7 mouse cellular contexts compared by ENCODE assay signal in genomic region chr11:97987551-97988526, GRCm38 (mm10). TPM values are rescaled to one million over a fixed set of nuclear protein-coding genes. Genes with fewer than 3 reads are reported as not detected.
DNase-seq lines count a peak whose midpoint lies in the region; ATAC-seq lines count a peak whose summit lies in the region.

No protein-coding gene starts in this region.

- peaks cover 25% of the 10 kb centered on the region for H3K27me3 ChIP-seq in embryonic facial prominence, embryonic 11.5 days (ENCODE audit: control insufficient read depth, insufficient read depth, low read length)
- peaks cover 27% of the 10 kb centered on the region for H3K27me3 ChIP-seq in limb, embryonic 11.5 days (ENCODE audit: control insufficient read depth, insufficient read depth, low read length)
- H3K27me3 ChIP-seq in midbrain, embryonic 14.5 days (ENCODE audit: control insufficient read depth, insufficient read depth, low read length) = peaks cover 27% of the 10 kb centered on the region

- peak overlapping the region; percentile 63 for H3K27ac ChIP-seq in embryonic facial prominence, embryonic 11.5 days (replicated peaks; ENCODE audit: low read depth, low read length)
- H3K27ac ChIP-seq in limb, embryonic 11.5 days (replicated peaks; ENCODE audit: low read depth, low read length) = peak overlapping the region; percentile 52; the same call in 1 of the 2 replicates
- peak overlapping the region; percentile 82 for H3K27ac ChIP-seq in midbrain, embryonic 14.5 days (replicated peaks; ENCODE audit: low read depth, low read length)

- peak overlapping the region; percentile 60 for H3K4me2 ChIP-seq in embryonic facial prominence, embryonic 11.5 days (ENCODE audit: low read depth, low read length)
- H3K4me2 ChIP-seq in limb, embryonic 11.5 days (ENCODE audit: low read depth, severe bottlenecking) = peak overlapping the region; percentile 68
- peak overlapping the region; percentile 66 for H3K4me2 ChIP-seq in midbrain, embryonic 14.5 days (ENCODE audit: low read length)

- no peaks in the 10 kb centered on the region for H3K36me3 ChIP-seq in embryonic facial prominence, embryonic 11.5 days (replicated peaks; ENCODE audit: control insufficient read depth, insufficient read depth, low read depth, low read length)
- H3K36me3 ChIP-seq in limb, embryonic 11.5 days (ENCODE audit: control insufficient read depth, insufficient read depth, low read length) = no peaks in the 10 kb centered on the region
- no peaks in the 10 kb centered on the region for H3K36me3 ChIP-seq in midbrain, embryonic 14.5 days (ENCODE audit: control insufficient read depth, insufficient read depth, low read length)

- DNase-seq in adrenal gland, postnatal 14 days = peak; percentile 97
- DNase-seq in embryonic facial prominence, embryonic 11.5 days (ENCODE audit: low spot score) = peak; percentile 97
- peak; percentile 99 for DNase-seq in heart, adult 11 months
- peak; percentile 98 for DNase-seq in kidney, adult 18-20 months
- peak; percentile 98 for DNase-seq in limb, embryonic 11.5 days (ENCODE audit: low spot score)
- DNase-seq in midbrain, embryonic 14.5 days = peak; percentile 95
- DNase-seq in spleen, adult 18-20 months = peak; percentile 89 to 95

- H3K9me3 ChIP-seq in embryonic facial prominence, embryonic 11.5 days (replicated peaks; ENCODE audit: control insufficient read depth, low read length) = no peaks in the 10 kb centered on the region
- H3K9me3 ChIP-seq in limb, embryonic 11.5 days (ENCODE audit: control insufficient read depth, low read length) = no peaks in the 10 kb centered on the region
- no peaks in the 10 kb centered on the region for H3K9me3 ChIP-seq in midbrain, embryonic 14.5 days (ENCODE audit: control insufficient read depth, low read length)

- peak overlapping the region; percentile 76 for H3K9ac ChIP-seq in embryonic facial prominence, embryonic 11.5 days (replicated peaks; ENCODE audit: low read length)
- peak overlapping the region; percentile 71 for H3K9ac ChIP-seq in limb, embryonic 11.5 days (ENCODE audit: low read length)
- peak overlapping the region; percentile 73 for H3K9ac ChIP-seq in midbrain, embryonic 14.5 days (replicated peaks; ENCODE audit: low read length)

- peak overlapping the region; percentile 75 for H3K4me3 ChIP-seq in embryonic facial prominence, embryonic 11.5 days (ENCODE audit: low read depth, low read length)
- H3K4me3 ChIP-seq in limb, embryonic 11.5 days (ENCODE audit: low read depth, low read length) = peak overlapping the region; percentile 92
- peak overlapping the region; percentile 75 for H3K4me3 ChIP-seq in midbrain, embryonic 14.5 days (replicated peaks; ENCODE audit: low read depth, low read length)

- peak; percentile 75 for ATAC-seq in embryonic facial prominence, embryonic 11.5 days (replicated peaks; ENCODE audit: insufficient number of reproducible peaks, low FRiP score, low TSS enrichment, low read depth)
- ATAC-seq in limb, embryonic 11.5 days (ENCODE audit: insufficient number of reproducible peaks, low FRiP score, low TSS enrichment, low read depth) = peak; percentile 77
- ATAC-seq in midbrain, embryonic 14.5 days (ENCODE audit: low FRiP score, low TSS enrichment) = peak; percentile 74

- H3K4me1 ChIP-seq in embryonic facial prominence, embryonic 11.5 days (ENCODE audit: control insufficient read depth, insufficient read depth, low read length) = no peaks in the 10 kb centered on the region
- peaks cover 16% of the 10 kb centered on the region for H3K4me1 ChIP-seq in limb, embryonic 11.5 days (ENCODE audit: control insufficient read depth, insufficient read depth, low read length)
- peaks cover 7% of the 10 kb centered on the region; the same call in 1 of the 2 replicates for H3K4me1 ChIP-seq in midbrain, embryonic 14.5 days (ENCODE audit: control insufficient read depth, insufficient read depth, low read length)

- 0% methylated on average over 42 of the region's 42 CpGs for WGBS in embryonic facial prominence, embryonic 11.5 days
- under 1% methylated on average over 42 of the region's 42 CpGs for WGBS in limb, embryonic 11.5 days
- WGBS in midbrain, embryonic 14.5 days = under 1% methylated on average over 42 of the region's 42 CpGs

RNA-seq across cellular contexts. Expression of gene Plxdc1, which starts 1.6 kb away (rescaled TPM):
- 4.3 and 4.8 TPM in 2 replicates for total RNA-seq in adrenal gland, postnatal 14 days (2021)
- polyA plus RNA-seq in embryonic facial prominence, embryonic 11.5 days (2014; fragmentation: Nextera tagmentation; extraction: Ambion mirVana) = 0.11 and 0.17 TPM in 2 replicates
- polyA plus RNA-seq in limb, embryonic 11.5 days (2014; fragmentation: Nextera tagmentation; extraction: Ambion mirVana) = 0.15 TPM in 1 of 2 replicates, not detected in the other
- 0.96 and 1.2 TPM in 2 replicates for polyA plus RNA-seq in midbrain, embryonic 14.5 days (2014; fragmentation: Nextera tagmentation; extraction: Ambion mirVana)

RNA-seq across cellular contexts. Expression of gene Arl5c, which starts 8.1 kb away (rescaled TPM):
- 1.1 and 4.4 TPM in 2 replicates for total RNA-seq in adrenal gland, postnatal 14 days (2021)
- polyA plus RNA-seq in embryonic facial prominence, embryonic 11.5 days (2014; fragmentation: Nextera tagmentation; extraction: Ambion mirVana) = 4.6 and 5.7 TPM in 2 replicates
- 9.5 and 9.9 TPM in 2 replicates for polyA plus RNA-seq in limb, embryonic 11.5 days (2014; fragmentation: Nextera tagmentation; extraction: Ambion mirVana)
- 7.1 and 12.1 TPM in 2 replicates for polyA plus RNA-seq in midbrain, embryonic 14.5 days (2014; fragmentation: Nextera tagmentation; extraction: Ambion mirVana)

RNA-seq across cellular contexts. Expression of gene Cacnb1, which starts 35.0 kb away (rescaled TPM):
- total RNA-seq in adrenal gland, postnatal 14 days (2021) = 7.8 and 10.4 TPM in 2 replicates
- 6.5 and 6.6 TPM in 2 replicates for polyA plus RNA-seq in embryonic facial prominence, embryonic 11.5 days (2014; fragmentation: Nextera tagmentation; extraction: Ambion mirVana)
- 6.8 and 7.2 TPM in 2 replicates for polyA plus RNA-seq in limb, embryonic 11.5 days (2014; fragmentation: Nextera tagmentation; extraction: Ambion mirVana)
- polyA plus RNA-seq in midbrain, embryonic 14.5 days (2014; fragmentation: Nextera tagmentation; extraction: Ambion mirVana) = 40.6 and 61.2 TPM in 2 replicates

RNA-seq across cellular contexts. Expression of gene Rpl19, which starts 38.7 kb away (rescaled TPM):
- 1,235 and 1,395 TPM in 2 replicates for total RNA-seq in adrenal gland, postnatal 14 days (2021)
- polyA plus RNA-seq in embryonic facial prominence, embryonic 11.5 days (2014; fragmentation: Nextera tagmentation; extraction: Ambion mirVana) = 1,089 and 1,111 TPM in 2 replicates
- 1,171 and 1,244 TPM in 2 replicates for polyA plus RNA-seq in limb, embryonic 11.5 days (2014; fragmentation: Nextera tagmentation; extraction: Ambion mirVana)
- polyA plus RNA-seq in midbrain, embryonic 14.5 days (2014; fragmentation: Nextera tagmentation; extraction: Ambion mirVana) = 685 and 710 TPM in 2 replicates

Comparison
In these comparisons a context has a peak if more than half of its experiments do, and no peak if none do; other contexts are left out.
1. Peak in every context shown above with its lines: DNase-seq, ATAC-seq, H3K4me3 ChIP-seq and H3K27ac ChIP-seq.